Mouse (Mus musculus) forebrain, embryonic 14.5 days (tissue): Measurements from ENCODE around the gene Polr3e. TPM values are rescaled to one million over a fixed set of nuclear protein-coding genes. Genes with fewer than 3 reads are reported as not detected.

Source experiments
- ATAC-seq: fragments of 200-750 bp; cut with Nextera tagmentation; 2 replicates; pipeline ENCODE4 v1.8.0; 2017; ENCODE audit warnings: mild to moderate bottlenecking, moderate library complexity
- DNase-seq: peaks from one replicate; pipeline ENCODE4 v3.0.0-alpha.2; 2015; ENCODE audit warnings: low spot score
- H3K27ac ChIP-seq: fragments of 300-500 bp; sonication (generic); 2 replicates; pipeline ENCODE4 v1.5.1; 2014; ENCODE audit warnings: low read depth, mild to moderate bottlenecking, control low read depth, low read length, moderate library complexity
- H3K27me3 ChIP-seq: fragments of 300-500 bp; sonication (generic); replicated peaks from 2 replicates; pipeline ENCODE4 v1.6.1; 2014; ENCODE audit warnings: low read length, control low read depth, mixed read lengths; ENCODE audit not compliant: control insufficient read depth, insufficient read depth
- H3K36me3 ChIP-seq: fragments of 300-500 bp; sonication (generic); 2 replicates; pipeline ENCODE4 v1.6.1; 2014; ENCODE audit warnings: low read length, control low read depth; ENCODE audit not compliant: control insufficient read depth, insufficient read depth
- H3K4me1 ChIP-seq: fragments of 300-500 bp; sonication (generic); 2 replicates; pipeline ENCODE4 v1.6.1; 2014; ENCODE audit warnings: antibody characterized with exemption, low read length, control low read depth; ENCODE audit not compliant: control insufficient read depth, insufficient read depth
- H3K4me2 ChIP-seq: fragments of 300-500 bp; sonication (generic); 2 replicates; pipeline ENCODE4 v1.6.1; 2014; ENCODE audit warnings: mild to moderate bottlenecking, control low read depth, low read length
- H3K4me3 ChIP-seq: fragments of 300-500 bp; sonication (generic); 2 replicates; pipeline ENCODE4 v1.5.1; 2014; ENCODE audit warnings: low read depth, low read length, control low read depth
- H3K9ac ChIP-seq: fragments of 300-500 bp; sonication (generic); 2 replicates; pipeline ENCODE4 v1.6.1; 2014; ENCODE audit warnings: mild to moderate bottlenecking, low read length, control low read depth, moderate library complexity
- H3K9me3 ChIP-seq: fragments of 300-500 bp; sonication (generic); replicated peaks from 2 replicates; pipeline ENCODE4 v1.6.1; 2016; ENCODE audit warnings: low read length, control low read depth, mixed read lengths; ENCODE audit not compliant: control insufficient read depth
- WGBS: fragments of 180-500 bp; shearing (Covaris S2); extraction: QIAGEN DNeasy Blood & Tissue Kit; methylation state at CpG from one replicate; pipeline ENCODE4 v1.1.7; 2014; 5-methylcytosine and 5-hydroxymethylcytosine counted together
- polyA plus RNA-seq: library from polyadenylated mRNA; unstranded; fragments of >200 nt; fragmentation: Nextera tagmentation; extraction: Ambion mirVana; gene quantifications from 2 replicates; pipeline ENCODE4 v1.2.1, GENCODE M21; 2014

Polr3e gene
- polyA plus RNA-seq, 1 experiment from 2014 or later, result 23.2 TPM

- DNase-seq (peak; percentile 80), ATAC-seq (peak; percentile 35; the same call in 1 of the 2 replicates)
- Histone ChIP-seq H3K9me3 (no peaks in the 10 kb centered on the region), H3K4me3 (no peak overlapping the region), H3K27ac (no peak overlapping the region), H3K4me2 (no peak overlapping the region), H3K9ac (no peak overlapping the region), H3K27me3 (no peaks in the 10 kb centered on the region), H3K36me3 (no peaks in the 10 kb centered on the region), H3K4me1 (peaks cover 19% of the 10 kb centered on the region)
- 15% methylated on average over 7 of the region's 7 CpGs for WGBS
Measured at GRCm38 (mm10) chr7:120977063-120977462, 59.5 kb downstream of the Polr3e start.

- Histone ChIP-seq H3K4me2 (0 out of 2 replicates have a peak overlapping the region, but pooled peaks have one; percentile 9), H3K9ac (no peak overlapping the region), H3K27me3 (no peaks in the 10 kb centered on the region), H3K36me3 (no peaks in the 10 kb centered on the region), H3K27ac (no peak overlapping the region), H3K4me3 (no peak overlapping the region), H3K4me1 (peaks cover 19% of the 10 kb centered on the region), H3K9me3 (no peaks in the 10 kb centered on the region)
- 85% methylated on average over 4 of the region's 4 CpGs for WGBS
- DNase-seq (no peak), ATAC-seq (no peak)
Measured at GRCm38 (mm10) chr7:120980041-120980440, 62.5 kb downstream of the Polr3e start.

GRCm38 (mm10) chr7:120980931-120981924 lies 63.7 kb downstream of the Polr3e start:
- H3K9ac ChIP-seq, result peak overlapping the region; percentile 81
- DNase-seq, result peak; percentile 53
- WGBS, result 3% methylated on average over 38 of the region's 39 CpGs

GRCm38 (mm10) chr7:120982200-120982841 lies 64.8 kb downstream of the Polr3e start, which contains the start of the genes Cdr2 and Mfsd13b:
Gene Cdr2 (minus strand): TSS chr7:120982312.
Gene Mfsd13b (plus strand): TSS chr7:120982509.
- no peaks in the 10 kb centered on the region for H3K27me3 ChIP-seq
- no peaks in the 10 kb centered on the region for H3K36me3 ChIP-seq
- DNase-seq (peak; percentile 99), ATAC-seq (peak; percentile 97)
- peaks cover 12% of the 10 kb centered on the region for H3K4me1 ChIP-seq
- H3K4me3 ChIP-seq, result peak within 1 kb of the TSS; percentile 86
- H3K9me3 ChIP-seq, result no peaks in the 10 kb centered on the region
- under 1% methylated on average over 46 of the region's 46 CpGs for WGBS
- H3K9ac ChIP-seq, result peak within 1 kb of the TSS; percentile 81
- peak within 1 kb of the TSS; percentile 50 for H3K27ac ChIP-seq
- peak within 1 kb of the TSS; percentile 85 for H3K4me2 ChIP-seq

More at GRCm38 (mm10) chr7:120980931-120981924, 63.7 kb downstream of the Polr3e start:
- H3K4me2 ChIP-seq, result peak overlapping the region; percentile 85
- H3K9me3 ChIP-seq, result no peaks in the 10 kb centered on the region
- peaks cover 19% of the 10 kb centered on the region for H3K4me1 ChIP-seq
- peak; percentile 49 for ATAC-seq
- H3K27me3 ChIP-seq, result no peaks in the 10 kb centered on the region
- no peaks in the 10 kb centered on the region for H3K36me3 ChIP-seq
- H3K4me3 ChIP-seq, result peak overlapping the region; percentile 86
- H3K27ac ChIP-seq, result no peak overlapping the region

- Histone ChIP-seq H3K9me3 (no peaks in the 10 kb centered on the region), H3K4me1 (peaks cover 7% of the 10 kb centered on the region), H3K27ac (peak overlapping the region; percentile 50; the same call in 1 of the 2 replicates), H3K4me2 (peak overlapping the region; percentile 85), H3K9ac (peak overlapping the region; percentile 77), H3K4me3 (peak overlapping the region; percentile 86), H3K27me3 (no peaks in the 10 kb centered on the region), H3K36me3 (no peaks in the 10 kb centered on the region)
- WGBS, result 17% methylated on average over 7 of the region's 7 CpGs
- DNase-seq (peak; percentile 31), ATAC-seq (peak; percentile 6; the same call in 1 of the 2 replicates)
Measured at GRCm38 (mm10) chr7:120982968-120983367, 65.4 kb downstream of the Polr3e start.

GRCm38 (mm10) chr7:120991191-120991590 lies 73.6 kb downstream of the Polr3e start:
- 77% methylated on average over 8 of the region's 8 CpGs for WGBS

More at GRCm38 (mm10) chr7:120991191-120991590, 73.6 kb downstream of the Polr3e start:
- H3K9ac ChIP-seq, result no peak overlapping the region
- no peak overlapping the region for H3K4me2 ChIP-seq
- H3K27ac ChIP-seq, result no peak overlapping the region
- H3K27me3 ChIP-seq, result no peaks in the 10 kb centered on the region
- no peaks in the 10 kb centered on the region for H3K9me3 ChIP-seq
- DNase-seq, result no peak
- H3K4me3 ChIP-seq, result no peak overlapping the region
- H3K4me1 ChIP-seq, result no peaks in the 10 kb centered on the region
- H3K36me3 ChIP-seq, result no peaks in the 10 kb centered on the region
- no peak for ATAC-seq

Other genes with a start within 250 kb of the Polr3e start
- 0.08 and 0.27 TPM in 2 replicates for gene Pdzd9, start 247.4 kb upstream of the Polr3e start, polyA plus RNA-seq
- gene Mosmo, start 240.1 kb upstream of the Polr3e start, polyA plus RNA-seq, result 15.0 and 15.6 TPM in 2 replicates
- gene Vwa3a, start 178.4 kb upstream of the Polr3e start, polyA plus RNA-seq, result 1.1 and 1.6 TPM in 2 replicates
- not detected in 2 replicates for gene Gm5737, start 105.4 kb upstream of the Polr3e start, polyA plus RNA-seq
- gene Eef2k, start 74.9 kb upstream of the Polr3e start, polyA plus RNA-seq, result 9.1 and 11.3 TPM in 2 replicates
- 11.3 and 11.9 TPM in 2 replicates for gene Cdr2, start 64.6 kb downstream of the Polr3e start, polyA plus RNA-seq
- gene Mfsd13b, start 64.8 kb downstream of the Polr3e start, polyA plus RNA-seq, result 0.10 and 0.57 TPM in 2 replicates
- gene Mettl9, start 116.7 kb downstream of the Polr3e start, polyA plus RNA-seq, result 235 and 236 TPM in 2 replicates
- gene Igsf6, start 156.8 kb downstream of the Polr3e start, polyA plus RNA-seq, result 0.61 and 0.87 TPM in 2 replicates
- 0.06 and 0.07 TPM in 2 replicates for gene Otoa, start 163.9 kb downstream of the Polr3e start, polyA plus RNA-seq